Mouse (Mus musculus): Measurements from ENCODE around the gene Grik3.

DNA sequence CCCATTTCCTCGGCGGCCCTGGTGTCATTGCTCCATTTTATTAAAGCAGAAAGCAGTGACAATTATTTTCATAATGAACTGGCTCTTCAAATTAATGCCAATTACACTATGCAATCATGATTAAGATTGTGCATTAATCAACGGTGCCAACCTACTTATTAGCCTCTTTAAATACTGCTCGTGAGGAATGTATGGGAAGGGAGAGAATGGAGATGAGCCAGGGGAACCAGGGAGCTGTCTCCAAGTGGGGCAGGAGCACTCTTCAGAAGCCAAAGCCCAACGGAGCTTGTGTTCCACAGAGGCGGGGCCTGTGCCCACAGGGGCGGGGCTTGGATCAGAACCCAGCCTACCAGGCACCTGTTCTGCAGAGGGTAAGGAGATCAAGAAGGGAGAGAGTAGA lies 114.0 kb downstream of the Grik3 start:
- TF ChIP-seq POLR2A (IDR thresholded peaks at IDR 0.05; ENCODE audit: extremely low read depth, insufficient read depth, low read length) (no peak), CTCF (IDR thresholded peaks at IDR 0.05; ENCODE audit: extremely low read depth, insufficient read depth, low read length) (no peak)

All from cortical plate, adult 2 months (tissue).